Mouse (Mus musculus) lung, adult 10 weeks (tissue): ENCODE data around the gene Dhdds. TPM values are rescaled to one million over a fixed set of nuclear protein-coding genes. Genes with fewer than 3 reads are reported as not detected.

ENCODE experiments used
- polyA plus RNA-seq: library from polyadenylated mRNA; stranded (reverse); fragments of 350-450 nt; fragmentation: Illumina TruSeq; extraction: RNeasy Lipid Tissue Mini Kit (QIAGEN cat#74804); gene quantifications from one replicate; pipeline ENCODE4 v1.2.3, GENCODE M21; 2014; ENCODE audit warnings: low read depth, low replicate concordance; ENCODE audit not compliant: insufficient read depth

Dhdds gene
- polyA plus RNA-seq, result 20.7 TPM

GRCm38 (mm10) chr4:134000466-134001438, at the start of gene Dhdds:
TSS of gene Dhdds (minus strand) at chr4:134000918.

GRCm38 (mm10) chr4:134018779-134019145, 18.0 kb upstream of the Dhdds start, which contains the start of gene Lin28a:
TSS of gene Lin28a (minus strand) at chr4:134018841.

GRCm38 (mm10) chr4:133968150-133968921, 32.4 kb downstream of the Dhdds start, which contains the start of gene Hmgn2:
TSS of gene Hmgn2 (minus strand) at chr4:133968650.

Other genes starting within 250 kb of the Dhdds start
- 10.9 TPM for gene Arid1a, start 244.1 kb downstream of the Dhdds start, polyA plus RNA-seq
- 23.5 TPM for gene Rps6ka1, start 113.1 kb downstream of the Dhdds start, polyA plus RNA-seq
- gene Hmgn2, start 32.3 kb downstream of the Dhdds start, polyA plus RNA-seq, result 176 TPM
- gene Lin28a, start 17.9 kb upstream of the Dhdds start, polyA plus RNA-seq, result not detected
- gene Zfp683, start 52.9 kb upstream of the Dhdds start, polyA plus RNA-seq, result 0.21 TPM
- 2.5 TPM for gene Crybg2, start 59.9 kb upstream of the Dhdds start, polyA plus RNA-seq
- gene Cd52, start 94.2 kb upstream of the Dhdds start, polyA plus RNA-seq, result 396 TPM
- gene Ubxn11, start 101.7 kb upstream of the Dhdds start, polyA plus RNA-seq, result 12.1 TPM
- 356 TPM for gene Sh3bgrl3, start 127.9 kb upstream of the Dhdds start, polyA plus RNA-seq
- gene Cep85, start 186.2 kb upstream of the Dhdds start, polyA plus RNA-seq, result 6.3 TPM
- not detected for gene Gm7534, start 202.1 kb upstream of the Dhdds start, polyA plus RNA-seq
- not detected for gene Catsper4, start 226.5 kb upstream of the Dhdds start, polyA plus RNA-seq
- gene Cnksr1, start 237.5 kb upstream of the Dhdds start, polyA plus RNA-seq, result 5.7 TPM
- not detected for gene E130218I03Rik, start 242.7 kb upstream of the Dhdds start, polyA plus RNA-seq
- 8.1 TPM for gene Zfp593, start 244.7 kb upstream of the Dhdds start, polyA plus RNA-seq
- not detected for gene Gm30191, start 246.0 kb upstream of the Dhdds start, polyA plus RNA-seq